Mouse (Mus musculus) G1E (cell line): ENCODE data around the gene Gpr152.

ENCODE experiments used
- CTCF ChIP-seq: IDR thresholded peaks from 2 replicates; pipeline ENCODE4 v1.5.1; 2012; ENCODE audit warnings: low read depth, low read length, inconsistent platforms, mixed read lengths
- GATA1 ChIP-seq: IDR thresholded peaks from 2 replicates; pipeline ENCODE4 v1.6.1; 2012; ENCODE audit warnings: borderline replicate concordance, low read length, inconsistent platforms, mixed read lengths
- TAL1 ChIP-seq: conservative IDR thresholded peaks from 2 replicates; pipeline ENCODE4 v1.6.1; 2012; ENCODE audit warnings: low read depth, low read length, inconsistent platforms, mixed read lengths

GRCm38 (mm10) chr19:4156073-4156579, 16.5 kb downstream of the Gpr152 start:
- no peak for TF ChIP-seq CTCF
- TF ChIP-seq TAL1, result no peak
- TF ChIP-seq GATA1, result no peak
